Mouse (Mus musculus): ENCODE results near the gene Bnip3. TPM values are rescaled to one million over a fixed set of nuclear protein-coding genes. Genes with fewer than 3 reads are reported as not detected.
A peak's percentile ranks its signal among the peaks of the same experiment; 100 is the strongest.

Gene Bnip3
- 8.0 and 8.8 TPM in 2 replicates for polyA plus RNA-seq (2012; rRNA removed)

DNA sequence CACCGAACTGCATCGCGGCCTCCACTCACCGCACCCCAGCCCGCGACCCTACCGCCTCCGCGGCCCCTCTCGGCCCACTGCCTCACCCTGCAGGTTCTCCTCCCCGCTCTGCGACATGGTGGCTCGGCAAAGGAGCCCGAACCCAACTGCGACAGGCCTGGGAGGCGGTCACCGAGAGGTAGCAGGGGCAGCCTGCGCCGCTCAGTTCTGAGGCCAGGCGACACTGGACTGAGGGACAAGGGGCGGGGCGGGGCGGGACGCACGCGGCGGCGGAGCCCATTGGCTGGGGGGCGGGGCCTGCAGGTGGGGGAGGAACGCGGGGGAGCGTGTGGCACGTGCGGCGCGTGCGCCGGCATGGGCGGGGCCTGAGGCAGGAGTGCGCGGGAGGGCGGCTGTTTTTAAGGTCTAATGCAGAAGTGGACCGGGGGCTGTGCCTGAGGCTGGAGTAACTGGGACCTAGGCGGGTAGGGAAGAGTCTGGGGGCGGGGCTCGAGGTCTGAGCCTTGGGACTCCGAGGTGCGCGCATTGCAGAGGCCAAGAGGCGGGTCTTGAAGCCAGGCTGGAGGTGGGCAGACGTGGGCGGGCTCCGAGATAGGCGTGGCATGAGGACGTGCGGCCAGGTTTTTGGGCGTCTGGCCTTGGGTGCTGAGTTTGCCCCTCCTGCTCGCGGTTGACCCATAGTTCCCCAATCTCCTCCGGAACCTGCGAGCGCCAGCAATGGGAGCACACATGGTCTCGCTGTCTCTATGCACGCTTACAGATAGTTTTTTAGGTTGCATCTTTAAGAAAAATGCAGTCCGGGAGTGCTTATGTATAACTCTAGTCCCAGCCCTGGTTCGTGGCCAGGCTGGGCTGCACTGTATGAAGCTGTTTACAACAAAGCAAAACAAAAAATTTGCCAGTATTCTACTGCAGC lies at the start of gene Bnip3:
Gene Bnip3 (minus strand): TSS at position 243 of the 916 bp plus-strand sequence.
- Histone ChIP-seq H3K36me3 (ENCODE audit: control insufficient read depth, insufficient read depth, low read length) (no peaks in the 10 kb centered on the region), H3K27ac (ENCODE audit: control insufficient read depth, insufficient read depth, low read depth, low read length) (peak within 1 kb of the TSS; percentile 93), H3K4me1 (ENCODE audit: control insufficient read depth, insufficient read depth, low read length) (peaks cover 13% of the 10 kb centered on the region), H3K27me3 (ENCODE audit: control insufficient read depth, insufficient read depth, low read length) (no peaks in the 10 kb centered on the region), H3K4me3 (ENCODE audit: control insufficient read depth, low read depth, low read length) (peak within 1 kb of the TSS; percentile 99)
- peak; percentile 87 for TF ChIP-seq POLR2A (IDR thresholded peaks at IDR 0.05; ENCODE audit: control insufficient read depth, low read depth, low read length)
- no peak for TF ChIP-seq CTCF (IDR thresholded peaks at IDR 0.05; ENCODE audit: control insufficient read depth, insufficient read depth, insufficient replicate concordance, low read depth, low read length)

DNA sequence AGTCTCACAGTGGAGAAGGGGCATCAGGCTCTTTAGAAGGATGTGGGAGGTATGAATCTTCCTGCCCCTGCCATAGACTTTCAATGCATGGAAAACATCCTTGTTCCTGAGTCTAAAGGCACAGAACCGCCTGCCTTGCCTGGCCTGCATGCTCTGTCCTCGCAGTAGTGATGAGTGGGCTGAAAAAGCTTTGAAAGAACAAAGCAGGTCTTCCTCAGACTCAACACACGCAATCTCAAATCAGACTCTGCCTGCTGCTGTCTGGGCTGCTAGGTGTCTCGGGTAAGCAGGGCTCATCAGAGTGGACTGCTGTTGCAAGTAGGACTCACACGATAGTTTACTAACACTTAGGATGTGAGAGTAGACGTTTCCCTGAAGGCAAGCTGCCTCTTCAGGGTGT lies 47.8 kb upstream of the Bnip3 start:
- Histone ChIP-seq H3K4me1 (ENCODE audit: control insufficient read depth, insufficient read depth, low read length) (no peaks in the 10 kb centered on the region), H3K27ac (ENCODE audit: control insufficient read depth, insufficient read depth, low read depth, low read length) (no peak overlapping the region), H3K4me3 (ENCODE audit: control insufficient read depth, low read depth, low read length) (no peak overlapping the region), H3K36me3 (ENCODE audit: control insufficient read depth, insufficient read depth, low read length) (no peaks in the 10 kb centered on the region), H3K27me3 (ENCODE audit: control insufficient read depth, insufficient read depth, low read length) (no peaks in the 10 kb centered on the region)
- TF ChIP-seq POLR2A (IDR thresholded peaks at IDR 0.05; ENCODE audit: control insufficient read depth, low read depth, low read length), result no peak
- no peak for TF ChIP-seq CTCF (IDR thresholded peaks at IDR 0.05; ENCODE audit: control insufficient read depth, insufficient read depth, insufficient replicate concordance, low read depth, low read length)

GRCm38 (mm10) chr7:138955787-138956186 lies 46.5 kb upstream of the Bnip3 start:
- no peak for TF ChIP-seq POLR2A (IDR thresholded peaks at IDR 0.05; ENCODE audit: control insufficient read depth, low read depth, low read length)
- TF ChIP-seq CTCF (IDR thresholded peaks at IDR 0.05; ENCODE audit: control insufficient read depth, insufficient read depth, insufficient replicate concordance, low read depth, low read length), result no peak
- Histone ChIP-seq H3K4me1 (ENCODE audit: control insufficient read depth, insufficient read depth, low read length) (no peaks in the 10 kb centered on the region), H3K27ac (ENCODE audit: control insufficient read depth, insufficient read depth, low read depth, low read length) (no peak overlapping the region), H3K27me3 (ENCODE audit: control insufficient read depth, insufficient read depth, low read length) (no peaks in the 10 kb centered on the region), H3K4me3 (ENCODE audit: control insufficient read depth, low read depth, low read length) (no peak overlapping the region), H3K36me3 (ENCODE audit: control insufficient read depth, insufficient read depth, low read length) (no peaks in the 10 kb centered on the region)

DNA sequence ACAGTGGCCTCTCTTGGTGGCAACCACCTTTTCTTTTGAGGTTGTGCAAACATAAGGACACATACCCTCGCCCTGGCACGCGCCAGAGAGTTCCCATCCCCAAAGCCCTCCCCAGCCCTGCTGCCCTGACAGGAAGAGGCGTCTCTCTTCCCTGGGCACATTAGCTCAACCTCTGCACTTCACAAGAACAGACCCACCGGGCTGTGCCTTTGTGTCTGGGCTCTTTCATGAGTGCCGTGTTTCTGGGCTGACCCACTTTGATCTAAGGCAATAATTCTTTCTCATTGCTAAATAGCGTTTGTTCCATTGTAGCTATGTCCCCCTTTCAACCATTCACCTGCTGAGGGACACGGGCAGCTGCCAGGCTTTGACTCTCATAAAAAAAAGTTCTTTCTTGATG lies 39.0 kb upstream of the Bnip3 start:
- no peak overlapping the region for H3K4me3 ChIP-seq (ENCODE audit: control insufficient read depth, low read depth, low read length)
- H3K4me1 ChIP-seq (ENCODE audit: control insufficient read depth, insufficient read depth, low read length), result no peaks in the 10 kb centered on the region
- H3K27me3 ChIP-seq (ENCODE audit: control insufficient read depth, insufficient read depth, low read length), result no peaks in the 10 kb centered on the region
- TF ChIP-seq POLR2A (IDR thresholded peaks at IDR 0.05; ENCODE audit: control insufficient read depth, low read depth, low read length), result no peak
- TF ChIP-seq CTCF (IDR thresholded peaks at IDR 0.05; ENCODE audit: control insufficient read depth, insufficient read depth, insufficient replicate concordance, low read depth, low read length), result no peak
- no peak overlapping the region for H3K27ac ChIP-seq (ENCODE audit: control insufficient read depth, insufficient read depth, low read depth, low read length)
- H3K36me3 ChIP-seq (ENCODE audit: control insufficient read depth, insufficient read depth, low read length), result no peaks in the 10 kb centered on the region

- TF ChIP-seq POLR2A (IDR thresholded peaks at IDR 0.05; ENCODE audit: control insufficient read depth, low read depth, low read length), result no peak
- TF ChIP-seq CTCF (IDR thresholded peaks at IDR 0.05; ENCODE audit: control insufficient read depth, insufficient read depth, insufficient replicate concordance, low read depth, low read length), result no peak
- Histone ChIP-seq H3K36me3 (ENCODE audit: control insufficient read depth, insufficient read depth, low read length) (no peaks in the 10 kb centered on the region), H3K4me1 (ENCODE audit: control insufficient read depth, insufficient read depth, low read length) (no peaks in the 10 kb centered on the region)
Measured at GRCm38 (mm10) chr7:138947741-138948140, 38.4 kb upstream of the Bnip3 start.

GRCm38 (mm10) chr7:138945668-138946067 lies 36.3 kb upstream of the Bnip3 start:
- H3K27me3 ChIP-seq (ENCODE audit: control insufficient read depth, insufficient read depth, low read length), result no peaks in the 10 kb centered on the region
- TF ChIP-seq CTCF (IDR thresholded peaks at IDR 0.05; ENCODE audit: control insufficient read depth, insufficient read depth, insufficient replicate concordance, low read depth, low read length) (no peak), POLR2A (IDR thresholded peaks at IDR 0.05; ENCODE audit: control insufficient read depth, low read depth, low read length) (no peak)
- H3K4me1 ChIP-seq (ENCODE audit: control insufficient read depth, insufficient read depth, low read length), result peaks cover 6% of the 10 kb centered on the region

More at GRCm38 (mm10) chr7:138947741-138948140, 38.4 kb upstream of the Bnip3 start:
- Histone ChIP-seq H3K27ac (ENCODE audit: control insufficient read depth, insufficient read depth, low read depth, low read length) (no peak overlapping the region), H3K27me3 (ENCODE audit: control insufficient read depth, insufficient read depth, low read length) (no peaks in the 10 kb centered on the region), H3K4me3 (ENCODE audit: control insufficient read depth, low read depth, low read length) (no peak overlapping the region)

DNA sequence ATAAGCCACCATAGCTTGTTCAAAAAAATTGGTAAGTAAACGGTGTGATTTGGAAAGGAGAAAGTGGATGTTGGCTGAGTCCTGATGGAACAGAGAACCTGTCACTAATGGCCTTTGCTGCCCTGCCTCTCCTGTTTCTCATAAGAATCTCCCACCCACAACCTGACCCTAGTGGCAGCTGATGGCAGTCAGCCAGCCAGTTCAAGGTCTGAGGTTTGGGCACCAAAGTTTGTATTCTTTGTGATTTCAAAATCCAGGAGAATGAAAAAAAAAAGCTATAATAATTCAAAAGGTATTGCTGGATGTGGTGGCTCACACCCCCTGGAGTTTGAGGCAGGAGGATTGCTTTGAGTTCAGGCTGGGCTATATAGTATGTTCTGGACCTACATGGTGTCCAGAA lies 33.0 kb upstream of the Bnip3 start:
- Histone ChIP-seq H3K27ac (ENCODE audit: control insufficient read depth, insufficient read depth, low read depth, low read length) (no peak overlapping the region), H3K27me3 (ENCODE audit: control insufficient read depth, insufficient read depth, low read length) (no peaks in the 10 kb centered on the region), H3K4me3 (ENCODE audit: control insufficient read depth, low read depth, low read length) (no peak overlapping the region), H3K36me3 (ENCODE audit: control insufficient read depth, insufficient read depth, low read length) (no peaks in the 10 kb centered on the region), H3K4me1 (ENCODE audit: control insufficient read depth, insufficient read depth, low read length) (peaks cover 13% of the 10 kb centered on the region)
- TF ChIP-seq CTCF (IDR thresholded peaks at IDR 0.05; ENCODE audit: control insufficient read depth, insufficient read depth, insufficient replicate concordance, low read depth, low read length) (no peak), POLR2A (IDR thresholded peaks at IDR 0.05; ENCODE audit: control insufficient read depth, low read depth, low read length) (no peak)

More at GRCm38 (mm10) chr7:138945668-138946067, 36.3 kb upstream of the Bnip3 start:
- no peaks in the 10 kb centered on the region for H3K36me3 ChIP-seq (ENCODE audit: control insufficient read depth, insufficient read depth, low read length)
- no peak overlapping the region for H3K27ac ChIP-seq (ENCODE audit: control insufficient read depth, insufficient read depth, low read depth, low read length)
- H3K4me3 ChIP-seq (ENCODE audit: control insufficient read depth, low read depth, low read length), result no peak overlapping the region

Measured in testis, adult 2 months (tissue).